Mouse (Mus musculus): Measurements from ENCODE around the gene Gm12695.

GRCm38 (mm10) chr4:96687358-96687803 lies 97.6 kb downstream of the Gm12695 start:
- TF ChIP-seq CTCF (IDR thresholded peaks at IDR 0.05; ENCODE audit: low read depth) (no peak), EP300 (optimal IDR thresholded peaks at IDR 0.05) (no peak)

Data from stomach, postnatal 0 days (tissue).